Mouse (Mus musculus): Measurements from ENCODE around the gene Zfp991. TPM values are rescaled to one million over a fixed set of nuclear protein-coding genes. Genes with fewer than 3 reads are reported as not detected.
"Not testable (repeated sequence)": the region's sequence is repeated elsewhere in the genome, so short reads cannot be mapped to it uniquely, and the experiment has no call there.

Gene Zfp991
- polyA plus RNA-seq (2012; fragmentation: generic; extraction: Trizol) = 0.09 TPM
- long read RNA-seq, experiment 1 = 0 reads
- long read RNA-seq, experiment 2 = 0 reads

DNA sequence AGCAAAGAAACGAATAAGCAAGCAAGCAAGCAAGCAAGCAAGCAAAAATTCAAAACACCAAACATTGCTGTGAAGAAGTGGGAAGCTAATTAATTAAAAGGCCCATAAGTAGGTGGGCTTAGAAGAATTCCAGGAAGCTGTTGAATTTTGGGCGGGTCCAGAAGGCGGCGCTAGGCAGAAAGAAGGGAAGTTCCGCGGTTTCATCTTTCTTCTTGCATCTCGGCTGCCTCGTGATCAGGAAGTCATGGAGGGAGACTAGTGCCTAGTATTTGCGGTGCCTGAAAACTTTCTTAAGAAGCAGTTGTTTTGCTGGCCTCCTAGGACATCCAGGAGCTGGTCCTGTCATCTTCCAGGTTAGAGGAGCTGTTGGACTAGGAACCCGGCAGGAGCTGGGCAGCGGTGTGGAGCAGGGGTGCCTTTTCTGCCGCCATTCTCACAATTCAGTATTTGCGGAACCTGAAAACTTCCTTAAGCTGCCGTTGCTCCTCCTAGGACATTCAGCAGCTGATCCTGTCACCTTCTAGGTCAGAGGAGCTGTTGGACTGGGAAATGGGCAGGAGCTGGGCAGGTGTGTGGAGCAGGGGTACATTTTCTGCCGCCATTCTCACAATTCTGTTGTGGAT is at the start of gene Zfp991:
TSS of gene Zfp991 (plus strand) at position 202 of the 623 bp plus-strand sequence.
- not testable (repeated sequence) for H3K36me3 ChIP-seq (ENCODE audit: control insufficient read depth, insufficient read depth); H3ac ChIP-seq (ENCODE audit: control insufficient read depth, insufficient read length, low read depth); H3K4me3 ChIP-seq (ENCODE audit: insufficient read depth, poor library complexity, severe bottlenecking); H3K27me3 ChIP-seq (ENCODE audit: control insufficient read depth, insufficient read depth, insufficient read length); H3K79me2 ChIP-seq (ENCODE audit: control insufficient read depth, insufficient read depth); H3K79me3 ChIP-seq (ENCODE audit: low read depth)

DNA sequence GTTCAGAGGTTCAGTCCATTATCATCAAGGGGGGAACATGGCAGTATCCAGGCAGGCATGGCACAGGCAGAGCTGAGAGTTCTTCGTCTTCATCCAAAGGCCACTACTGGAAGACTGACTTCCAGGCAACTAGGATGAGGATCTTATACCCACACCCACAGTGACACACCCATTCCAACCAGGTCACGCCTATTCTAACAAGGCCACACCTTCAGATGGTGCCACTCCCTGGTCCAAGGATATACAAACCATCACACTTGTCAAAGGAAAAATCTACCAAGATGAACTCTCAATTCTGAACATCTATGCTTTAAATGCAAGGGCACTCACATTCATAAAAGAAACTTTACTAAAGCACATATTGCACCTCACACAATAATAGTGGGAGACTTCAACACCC is 36.2 kb upstream of the Zfp991 start:
- H3K36me3 ChIP-seq (ENCODE audit: control insufficient read depth, insufficient read depth); H3K79me3 ChIP-seq (ENCODE audit: low read depth): not testable (repeated sequence)

DNA sequence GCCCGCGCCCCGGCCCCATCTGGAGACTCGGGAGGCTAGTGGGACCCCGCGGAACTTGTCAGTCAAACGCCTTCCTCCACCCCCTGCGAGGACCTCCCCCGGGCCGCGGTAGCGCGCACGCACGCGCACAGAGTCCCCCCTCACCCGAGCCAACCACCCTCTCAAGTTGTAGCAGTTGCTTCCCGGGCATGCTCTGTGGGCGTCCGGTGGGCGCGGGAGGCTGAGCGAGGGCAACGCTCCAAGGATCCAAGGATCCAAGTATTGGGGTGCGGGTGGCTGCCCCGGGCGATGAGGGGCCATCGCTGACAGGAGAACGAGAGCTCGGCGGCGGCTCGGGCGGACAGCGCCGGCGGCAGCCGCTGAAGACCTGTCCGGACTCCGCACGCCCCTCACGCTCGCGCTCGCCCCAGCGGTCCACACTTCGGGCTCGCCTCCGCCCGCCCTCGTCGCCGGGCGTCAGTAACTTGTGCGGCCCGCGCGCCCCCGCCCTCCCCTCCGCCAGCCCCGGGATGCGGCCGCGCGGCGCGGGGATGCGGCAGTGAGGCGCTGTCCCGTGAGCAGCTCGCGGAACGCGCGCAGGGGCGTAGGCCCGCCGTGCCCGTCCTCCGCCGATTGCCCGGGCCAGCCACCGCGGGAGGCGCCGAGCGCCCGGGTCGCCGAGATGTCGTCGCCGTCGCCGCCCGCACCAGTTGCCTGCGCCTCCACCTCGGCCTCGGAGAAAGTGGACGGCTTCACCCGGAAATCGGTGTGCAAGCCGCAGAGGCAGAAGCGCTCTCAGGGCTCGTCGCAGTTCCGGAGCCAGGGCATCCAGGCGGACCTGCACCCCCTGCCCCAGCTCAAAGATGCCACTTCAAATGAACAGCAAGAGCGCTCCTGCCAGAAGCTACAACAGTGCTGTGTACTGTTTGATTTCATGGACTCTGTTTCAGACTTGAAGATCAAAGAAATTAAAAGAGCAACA is 29.9 kb upstream of the Zfp991 start:
- H3K79me3 ChIP-seq (ENCODE audit: low read depth); H3K36me3 ChIP-seq (ENCODE audit: control insufficient read depth, insufficient read depth); H3K79me2 ChIP-seq (ENCODE audit: control insufficient read depth, insufficient read depth); H3K27me3 ChIP-seq (ENCODE audit: control insufficient read depth, insufficient read depth, insufficient read length); H3ac ChIP-seq (ENCODE audit: control insufficient read depth, insufficient read length, low read depth); H3K4me3 ChIP-seq (ENCODE audit: insufficient read depth, poor library complexity, severe bottlenecking): not testable (repeated sequence)

More for the DNA sequence above, 36.2 kb upstream of the Zfp991 start:
- H3ac ChIP-seq (ENCODE audit: control insufficient read depth, insufficient read length, low read depth); H3K27me3 ChIP-seq (ENCODE audit: control insufficient read depth, insufficient read depth, insufficient read length); H3K4me3 ChIP-seq (ENCODE audit: insufficient read depth, poor library complexity, severe bottlenecking); H3K79me2 ChIP-seq (ENCODE audit: control insufficient read depth, insufficient read depth): not testable (repeated sequence)

DNA sequence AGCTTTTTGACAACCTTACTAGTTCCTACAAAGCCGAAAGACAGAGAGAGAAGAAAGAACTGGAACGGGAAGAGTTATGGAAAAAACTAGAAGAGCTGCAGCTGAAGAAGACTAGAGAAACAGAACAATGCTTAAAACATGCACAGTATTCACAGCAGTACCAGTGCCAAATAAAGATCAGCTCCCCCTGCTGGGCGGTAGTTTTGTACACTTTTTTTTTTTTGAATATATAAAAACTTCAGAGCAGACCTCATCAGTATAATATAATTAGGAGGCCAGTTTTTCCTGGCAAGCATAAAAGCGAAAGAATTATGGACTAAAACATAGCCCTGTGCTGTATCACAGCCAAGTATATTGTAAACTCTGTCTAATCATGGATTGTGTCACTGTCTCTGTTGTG is 28.0 kb upstream of the Zfp991 start:
- H3K79me2 ChIP-seq (ENCODE audit: control insufficient read depth, insufficient read depth); H3ac ChIP-seq (ENCODE audit: control insufficient read depth, insufficient read length, low read depth); H3K27me3 ChIP-seq (ENCODE audit: control insufficient read depth, insufficient read depth, insufficient read length); H3K4me3 ChIP-seq (ENCODE audit: insufficient read depth, poor library complexity, severe bottlenecking); H3K36me3 ChIP-seq (ENCODE audit: control insufficient read depth, insufficient read depth); H3K79me3 ChIP-seq (ENCODE audit: low read depth): not testable (repeated sequence)

DNA sequence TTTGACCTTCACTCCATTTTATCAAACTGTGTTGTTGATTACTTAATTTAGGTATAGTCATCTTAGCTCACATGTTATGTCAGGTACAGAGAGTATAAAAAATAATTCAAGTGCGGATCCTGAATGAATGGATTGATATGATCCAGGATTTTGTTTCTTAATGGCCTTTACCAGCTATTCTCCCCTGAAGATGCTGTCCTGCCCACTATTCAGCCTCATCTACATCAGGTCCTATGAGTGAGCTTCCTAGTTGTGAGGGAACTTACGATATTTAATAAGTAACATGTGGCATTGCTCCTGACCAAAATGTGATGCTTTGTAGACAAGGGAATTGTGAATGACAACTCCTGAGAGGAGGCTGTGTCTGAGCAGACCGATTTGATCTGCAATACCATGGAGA is 14.0 kb upstream of the Zfp991 start:
- not testable (repeated sequence) for H3K27me3 ChIP-seq (ENCODE audit: control insufficient read depth, insufficient read depth, insufficient read length); H3K4me3 ChIP-seq (ENCODE audit: insufficient read depth, poor library complexity, severe bottlenecking); H3ac ChIP-seq (ENCODE audit: control insufficient read depth, insufficient read length, low read depth); H3K36me3 ChIP-seq (ENCODE audit: control insufficient read depth, insufficient read depth); H3K79me2 ChIP-seq (ENCODE audit: control insufficient read depth, insufficient read depth); H3K79me3 ChIP-seq (ENCODE audit: low read depth)

DNA sequence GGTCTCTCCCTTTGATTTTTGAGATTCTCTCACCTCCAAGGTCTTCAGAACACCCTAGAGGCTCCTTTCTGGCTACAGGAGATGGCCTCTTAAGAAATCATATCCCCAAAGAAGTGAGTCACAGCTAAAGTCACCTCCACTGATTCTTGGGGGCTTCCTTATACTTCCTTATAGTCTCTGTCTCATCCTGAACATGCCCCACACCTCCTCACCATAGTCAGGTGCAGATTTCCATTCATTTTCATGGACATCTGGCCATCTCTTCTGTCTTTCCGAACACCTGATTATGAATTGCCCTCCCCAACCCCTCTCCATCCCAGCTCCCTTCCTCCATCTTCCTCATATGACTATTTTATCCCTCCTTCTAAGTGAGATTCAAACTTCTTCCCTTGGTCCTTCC is 9.6 kb upstream of the Zfp991 start:
- not testable (repeated sequence) for H3K36me3 ChIP-seq (ENCODE audit: control insufficient read depth, insufficient read depth); H3K4me3 ChIP-seq (ENCODE audit: insufficient read depth, poor library complexity, severe bottlenecking)

DNA sequence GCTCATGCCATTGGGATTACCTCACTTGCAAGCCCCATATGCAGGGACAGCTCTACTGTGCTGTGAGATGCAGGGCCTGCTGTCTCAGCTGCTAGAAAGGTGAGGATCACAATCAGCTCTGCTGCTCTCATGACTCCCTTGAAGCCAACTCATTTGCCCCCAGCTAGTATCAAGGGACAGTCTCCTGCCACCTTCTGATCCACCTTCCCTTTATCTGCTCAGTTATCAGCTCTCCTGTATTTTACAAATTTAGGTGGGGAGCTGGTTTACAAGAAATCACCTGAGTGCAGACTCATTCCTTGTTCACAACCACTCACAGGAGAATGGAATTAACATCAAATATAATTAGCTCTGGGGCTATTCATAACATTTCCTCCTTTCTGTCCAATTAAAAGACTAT is 8.0 kb upstream of the Zfp991 start:
- not testable (repeated sequence) for H3K36me3 ChIP-seq (ENCODE audit: control insufficient read depth, insufficient read depth); H3K79me3 ChIP-seq (ENCODE audit: low read depth); H3K4me3 ChIP-seq (ENCODE audit: insufficient read depth, poor library complexity, severe bottlenecking); H3K79me2 ChIP-seq (ENCODE audit: control insufficient read depth, insufficient read depth); H3ac ChIP-seq (ENCODE audit: control insufficient read depth, insufficient read length, low read depth); H3K27me3 ChIP-seq (ENCODE audit: control insufficient read depth, insufficient read depth, insufficient read length)

More for the DNA sequence above, 9.6 kb upstream of the Zfp991 start:
- not testable (repeated sequence) for H3ac ChIP-seq (ENCODE audit: control insufficient read depth, insufficient read length, low read depth); H3K79me2 ChIP-seq (ENCODE audit: control insufficient read depth, insufficient read depth); H3K79me3 ChIP-seq (ENCODE audit: low read depth); H3K27me3 ChIP-seq (ENCODE audit: control insufficient read depth, insufficient read depth, insufficient read length)

DNA sequence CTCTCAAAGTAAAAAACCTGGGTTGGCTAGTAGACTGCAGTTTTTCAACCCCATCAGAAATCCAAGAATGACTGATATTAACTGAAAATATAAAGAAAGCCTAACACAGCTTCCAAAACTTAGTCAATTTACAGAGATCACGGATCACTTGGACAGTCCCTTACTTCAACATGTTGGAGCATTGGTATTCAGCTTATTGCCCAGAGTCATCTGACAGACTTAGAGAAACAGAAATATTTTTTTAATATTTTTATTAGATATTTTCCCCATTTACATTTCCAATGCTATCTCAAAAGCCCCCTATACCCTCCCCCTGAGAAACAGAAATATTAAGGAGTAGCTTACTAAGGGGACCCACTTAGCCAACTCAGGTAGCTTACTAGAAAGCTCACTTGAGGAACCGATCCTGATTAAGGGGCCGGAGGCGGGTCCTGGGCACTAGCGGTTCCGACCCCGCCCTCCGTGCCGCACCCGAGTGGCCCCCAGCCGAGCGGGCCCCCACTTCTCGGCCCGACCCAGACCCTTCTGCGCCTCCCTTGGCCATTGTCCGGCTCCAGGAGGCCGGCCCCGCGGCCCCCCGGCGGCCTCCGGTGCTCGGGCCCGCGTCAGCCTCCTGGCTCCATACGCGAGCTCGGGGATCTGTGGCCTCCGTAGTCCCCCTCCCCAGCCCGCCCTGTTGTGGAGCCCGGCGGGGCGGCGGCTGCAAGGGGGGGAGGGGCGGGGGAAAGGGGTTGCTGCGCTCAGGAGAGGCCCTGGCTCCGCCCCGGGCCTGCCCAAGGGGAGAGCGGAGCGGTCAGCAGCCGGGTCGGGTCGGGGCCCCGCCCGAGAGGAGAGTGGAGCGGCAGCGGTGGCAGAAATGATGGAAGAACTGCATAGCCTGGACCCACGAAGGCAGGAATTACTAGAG is 7.2 kb upstream of the Zfp991 start:
- not testable (repeated sequence) for H3K79me3 ChIP-seq (ENCODE audit: low read depth); H3K4me3 ChIP-seq (ENCODE audit: insufficient read depth, poor library complexity, severe bottlenecking); H3K79me2 ChIP-seq (ENCODE audit: control insufficient read depth, insufficient read depth); H3ac ChIP-seq (ENCODE audit: control insufficient read depth, insufficient read length, low read depth); H3K36me3 ChIP-seq (ENCODE audit: control insufficient read depth, insufficient read depth); H3K27me3 ChIP-seq (ENCODE audit: control insufficient read depth, insufficient read depth, insufficient read length)

DNA sequence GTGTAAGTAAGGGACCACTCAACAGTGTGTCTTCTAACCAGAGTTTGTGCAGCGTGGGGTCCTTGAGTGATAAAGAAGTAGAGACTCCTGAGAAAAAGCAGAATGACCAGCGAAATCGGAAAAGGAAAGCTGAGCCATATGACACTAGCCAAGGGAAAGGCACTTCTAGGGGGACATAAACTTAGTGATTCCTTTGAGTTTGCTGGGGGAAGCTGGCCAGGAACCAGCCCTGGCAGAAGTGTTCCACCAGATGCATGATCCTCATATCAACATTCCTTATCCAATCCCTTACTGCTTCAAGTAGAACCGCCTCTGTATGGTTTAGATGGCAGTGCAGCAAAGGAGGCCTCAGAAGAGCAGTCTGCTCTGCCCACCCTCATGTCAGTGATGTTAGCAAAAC is 6.5 kb upstream of the Zfp991 start:
- not testable (repeated sequence) for H3K79me3 ChIP-seq (ENCODE audit: low read depth); H3K4me3 ChIP-seq (ENCODE audit: insufficient read depth, poor library complexity, severe bottlenecking)

DNA sequence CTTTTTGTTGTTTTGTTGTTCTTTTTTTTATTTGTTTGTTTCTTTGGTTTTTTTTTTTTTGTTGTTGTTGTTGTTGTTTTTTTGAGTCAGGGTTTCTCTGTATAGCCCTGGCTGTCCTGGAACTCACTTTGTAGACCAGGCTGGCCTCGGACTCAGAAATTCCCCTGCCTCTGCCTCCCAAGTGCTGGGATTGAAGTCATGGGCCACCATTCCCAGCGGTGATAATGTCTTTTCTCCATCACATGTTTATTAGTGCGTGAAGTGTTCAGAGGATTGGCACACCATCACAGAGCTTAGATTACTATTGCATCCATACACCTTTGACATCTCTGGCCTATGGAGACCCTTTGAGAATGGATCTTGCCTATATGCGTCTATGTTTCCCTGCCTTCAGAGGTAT is 6.0 kb upstream of the Zfp991 start:
- not testable (repeated sequence) for H3K36me3 ChIP-seq (ENCODE audit: control insufficient read depth, insufficient read depth); H3K27me3 ChIP-seq (ENCODE audit: control insufficient read depth, insufficient read depth, insufficient read length); H3ac ChIP-seq (ENCODE audit: control insufficient read depth, insufficient read length, low read depth); H3K79me2 ChIP-seq (ENCODE audit: control insufficient read depth, insufficient read depth); H3K4me3 ChIP-seq (ENCODE audit: insufficient read depth, poor library complexity, severe bottlenecking); H3K79me3 ChIP-seq (ENCODE audit: low read depth)

More for the DNA sequence above, 6.5 kb upstream of the Zfp991 start:
- not testable (repeated sequence) for H3K36me3 ChIP-seq (ENCODE audit: control insufficient read depth, insufficient read depth); H3K79me2 ChIP-seq (ENCODE audit: control insufficient read depth, insufficient read depth); H3ac ChIP-seq (ENCODE audit: control insufficient read depth, insufficient read length, low read depth); H3K27me3 ChIP-seq (ENCODE audit: control insufficient read depth, insufficient read depth, insufficient read length)

DNA sequence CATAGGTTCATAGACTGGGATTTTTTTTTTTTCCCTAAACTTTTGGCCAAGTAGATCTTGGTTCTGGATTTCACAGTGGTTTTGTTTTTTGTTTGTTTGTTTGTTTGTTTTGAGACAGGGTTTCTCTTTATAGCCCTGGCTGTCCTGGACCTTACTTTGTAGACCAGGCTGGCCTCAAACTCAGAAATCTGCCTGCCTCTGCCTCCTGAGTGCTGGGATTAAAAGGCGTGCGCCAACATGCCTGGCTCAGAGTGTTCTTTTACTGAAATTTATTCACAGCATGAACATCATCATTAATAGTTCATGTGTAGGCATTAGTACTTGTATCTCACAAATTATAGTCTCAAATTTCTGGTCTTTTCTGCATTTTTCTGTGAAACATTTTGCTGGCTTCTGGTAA is 5.4 kb upstream of the Zfp991 start:
- H3K79me3 ChIP-seq (ENCODE audit: low read depth); H3ac ChIP-seq (ENCODE audit: control insufficient read depth, insufficient read length, low read depth); H3K79me2 ChIP-seq (ENCODE audit: control insufficient read depth, insufficient read depth); H3K27me3 ChIP-seq (ENCODE audit: control insufficient read depth, insufficient read depth, insufficient read length); H3K36me3 ChIP-seq (ENCODE audit: control insufficient read depth, insufficient read depth); H3K4me3 ChIP-seq (ENCODE audit: insufficient read depth, poor library complexity, severe bottlenecking): not testable (repeated sequence)
